In the genomic region with DNA sequence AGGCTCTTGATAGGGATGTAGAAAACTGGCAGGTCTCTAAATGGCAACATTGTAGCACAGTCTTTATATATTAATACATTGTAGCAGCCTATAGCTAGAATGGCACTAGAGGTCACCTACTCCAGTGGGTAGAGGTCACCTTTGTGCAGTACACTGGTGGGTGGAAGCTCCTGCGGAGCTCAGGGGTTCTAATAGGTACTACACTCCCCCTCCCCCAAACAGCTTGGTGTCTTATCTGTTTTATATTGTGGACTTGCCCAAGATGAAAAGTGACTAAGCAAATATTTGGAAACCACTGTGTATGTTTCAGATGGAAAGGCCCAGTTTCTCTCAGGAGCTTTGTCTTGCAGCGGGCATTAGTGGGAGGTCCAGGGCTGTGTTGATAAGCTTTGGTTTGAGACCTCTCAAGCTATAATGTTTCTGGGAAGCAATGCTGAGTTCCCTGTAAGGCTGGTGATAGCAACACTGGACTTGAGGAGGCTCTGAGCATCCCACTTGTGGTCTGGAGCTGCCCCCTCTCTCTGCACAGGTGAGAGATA, we compare ENCODE assay signal across 48 mouse cellular contexts. TPM values are rescaled to one million over a fixed set of nuclear protein-coding genes. Genes with fewer than 3 reads are reported as not detected.
"Had no signal": no experiment of that assay in that cellular context is flagged by ENCODE, and none has a peak within 500 bp of the region (broad histone marks: within the 10 kb centered on the region; RNA-seq: fewer than 3 reads in every experiment).

No protein-coding gene starts in this region.

- H3K27ac ChIP-seq: left cerebral cortex, adult 2 months; limb, embryonic 10.5 days; limb, embryonic 12.5 days; limb, embryonic 13.5 days; limb, embryonic 15.5 days; liver, embryonic 12.5 days; liver, embryonic 13.5 days; liver, embryonic 14.5 days; liver, embryonic 15.5 days; lung, embryonic 15.5 days; macrophage; midbrain, embryonic 10.5 days; midbrain, embryonic 12.5 days; midbrain, embryonic 13.5 days; midbrain, embryonic 15.5 days had no signal

- H3K4me2 ChIP-seq: limb, embryonic 12.5 days; limb, embryonic 13.5 days; limb, embryonic 15.5 days; liver, embryonic 11.5 days; liver, embryonic 12.5 days; liver, embryonic 13.5 days; liver, embryonic 15.5 days; lung, embryonic 14.5 days; lung, embryonic 15.5 days; midbrain, embryonic 11.5 days; midbrain, embryonic 12.5 days; midbrain, embryonic 13.5 days; midbrain, embryonic 15.5 days had no signal

- H3K27me3 ChIP-seq: limb, embryonic 15.5 days; lung, embryonic 15.5 days; midbrain, embryonic 12.5 days; midbrain, embryonic 13.5 days; midbrain, embryonic 15.5 days had no signal

- ATAC-seq: liver, embryonic 12.5 days; liver, postnatal 0 days; lung, postnatal 0 days; midbrain, embryonic 13.5 days; midbrain, embryonic 15.5 days; midbrain, embryonic 16.5 days had no signal

- DNase-seq: left cerebral cortex, postnatal 4 days; liver; liver, embryonic 13.5 days; liver, postnatal 0 days; lung, adult 18-20 months; lung, adult 2 months; lung, embryonic 14.5 days; lung, postnatal 10 days; lung, postnatal 14 days; lung, postnatal 36 days; lung, postnatal 4 days; midbrain, embryonic 14.5 days had no signal

- H3K36me3 ChIP-seq: limb, embryonic 10.5 days; limb, embryonic 12.5 days; limb, embryonic 13.5 days; limb, embryonic 15.5 days; liver, embryonic 12.5 days; liver, embryonic 13.5 days; liver, embryonic 15.5 days; lung, embryonic 15.5 days; midbrain, embryonic 10.5 days; midbrain, embryonic 12.5 days; midbrain, embryonic 13.5 days; midbrain, embryonic 15.5 days had no signal

- H3K4me1 ChIP-seq: limb, embryonic 10.5 days; limb, embryonic 12.5 days; limb, embryonic 13.5 days; liver, embryonic 13.5 days; liver, embryonic 15.5 days; midbrain, embryonic 10.5 days; midbrain, embryonic 15.5 days had no signal

- H3K9ac ChIP-seq: limb, embryonic 12.5 days; limb, embryonic 13.5 days; limb, embryonic 15.5 days; liver, embryonic 12.5 days; liver, embryonic 13.5 days; liver, embryonic 14.5 days; liver, embryonic 15.5 days; liver, postnatal 0 days; lung, embryonic 14.5 days; lung, embryonic 15.5 days; midbrain, embryonic 12.5 days; midbrain, embryonic 13.5 days; midbrain, embryonic 15.5 days had no signal

- H3K9me3 ChIP-seq: limb, embryonic 10.5 days; limb, embryonic 12.5 days; limb, embryonic 13.5 days; limb, embryonic 15.5 days; liver, embryonic 12.5 days; liver, embryonic 13.5 days; liver, embryonic 15.5 days; lung, embryonic 15.5 days; midbrain, embryonic 10.5 days; midbrain, embryonic 12.5 days; midbrain, embryonic 13.5 days; midbrain, embryonic 15.5 days had no signal

- H3K4me3 ChIP-seq: left cerebral cortex, adult 2 months; limb, embryonic 10.5 days; limb, embryonic 12.5 days; limb, embryonic 13.5 days; limb, embryonic 15.5 days; liver, embryonic 12.5 days; liver, embryonic 13.5 days; liver, embryonic 15.5 days; lung, embryonic 15.5 days; megakaryocyte, embryonic 14.5 days; midbrain, embryonic 10.5 days; midbrain, embryonic 12.5 days; midbrain, embryonic 13.5 days; midbrain, embryonic 15.5 days; myocyte had no signal

RNA-seq across cellular contexts. Expression of gene Efcab8, which starts 42.3 kb away (rescaled TPM):
- total RNA-seq: liver, adult 2 months; midbrain, postnatal 0 days; monocyte, adult 5-6 weeks had no signal
- polyA plus RNA-seq: limb, embryonic 11.5 days; limb, embryonic 15.5 days; liver, adult 2 months; liver, embryonic 13.5 days; liver, embryonic 16.5 days; lung, embryonic 14.5 days; lung, embryonic 15.5 days; lung, embryonic 16.5 days; lung, postnatal 0 days; macrophage; midbrain, embryonic 10.5 days; midbrain, embryonic 11.5 days; midbrain, embryonic 12.5 days; midbrain, embryonic 13.5 days; midbrain, embryonic 14.5 days; midbrain, embryonic 16.5 days; midbrain, postnatal 0 days had no signal

RNA-seq across cellular contexts. Expression of gene Sun5, which starts 48.8 kb away (rescaled TPM):
- total RNA-seq: left cerebral cortex, adult 18-20 months; left cerebral cortex, adult 2 months; left cerebral cortex, adult 8-10 months; left cerebral cortex, postnatal 10 days; left cerebral cortex, postnatal 14 days; left cerebral cortex, postnatal 25 days; left cerebral cortex, postnatal 36 days; left cerebral cortex, postnatal 4 days; liver, adult 2 months; megakaryocyte progenitor cell, adult 5-6 weeks; megakaryocyte, adult 5-6 weeks; megakaryocyte-erythroid progenitor cell, adult 5-6 weeks; midbrain, postnatal 0 days; monocyte, adult 5-6 weeks had no signal
- polyA plus RNA-seq: limb, embryonic 10.5 days; limb, embryonic 11.5 days; limb, embryonic 12.5 days; limb, embryonic 13.5 days; limb, embryonic 14.5 days; limb, embryonic 15.5 days; liver, adult 2 months; liver, embryonic 11.5 days; liver, embryonic 12.5 days; liver, embryonic 13.5 days; liver, embryonic 14.5 days; liver, embryonic 15.5 days; liver, embryonic 16.5 days; liver, postnatal 0 days; lung, adult 2 months; lung, embryonic 14.5 days; lung, embryonic 15.5 days; lung, embryonic 16.5 days; lung, postnatal 0 days; macrophage; midbrain, embryonic 10.5 days; midbrain, embryonic 11.5 days; midbrain, embryonic 12.5 days; midbrain, embryonic 13.5 days; midbrain, embryonic 14.5 days; midbrain, embryonic 15.5 days; midbrain, embryonic 16.5 days; midbrain, postnatal 0 days; myocyte had no signal

RNA-seq across cellular contexts. Expression of gene Bpifb2, which starts 52.8 kb away (rescaled TPM):
- total RNA-seq: left cerebral cortex, adult 18-20 months; left cerebral cortex, adult 2 months; left cerebral cortex, adult 8-10 months; left cerebral cortex, postnatal 10 days; left cerebral cortex, postnatal 14 days; left cerebral cortex, postnatal 25 days; left cerebral cortex, postnatal 36 days; left cerebral cortex, postnatal 4 days; liver, adult 2 months; megakaryocyte progenitor cell, adult 5-6 weeks; megakaryocyte, adult 5-6 weeks; megakaryocyte-erythroid progenitor cell, adult 5-6 weeks; monocyte, adult 5-6 weeks had no signal
- polyA plus RNA-seq: limb, embryonic 10.5 days; limb, embryonic 12.5 days; limb, embryonic 13.5 days; limb, embryonic 15.5 days; liver, adult 2 months; liver, embryonic 11.5 days; liver, embryonic 12.5 days; liver, embryonic 13.5 days; liver, embryonic 14.5 days; liver, embryonic 15.5 days; liver, embryonic 16.5 days; liver, postnatal 0 days; lung, adult 2 months; lung, embryonic 14.5 days; lung, embryonic 15.5 days; lung, embryonic 16.5 days; lung, postnatal 0 days; macrophage; midbrain, embryonic 10.5 days; midbrain, embryonic 11.5 days; midbrain, embryonic 12.5 days; midbrain, embryonic 13.5 days; midbrain, embryonic 14.5 days; midbrain, embryonic 15.5 days; myocyte had no signal
